ENCODE assay signal across 25 mouse cellular contexts in the genomic region with DNA sequence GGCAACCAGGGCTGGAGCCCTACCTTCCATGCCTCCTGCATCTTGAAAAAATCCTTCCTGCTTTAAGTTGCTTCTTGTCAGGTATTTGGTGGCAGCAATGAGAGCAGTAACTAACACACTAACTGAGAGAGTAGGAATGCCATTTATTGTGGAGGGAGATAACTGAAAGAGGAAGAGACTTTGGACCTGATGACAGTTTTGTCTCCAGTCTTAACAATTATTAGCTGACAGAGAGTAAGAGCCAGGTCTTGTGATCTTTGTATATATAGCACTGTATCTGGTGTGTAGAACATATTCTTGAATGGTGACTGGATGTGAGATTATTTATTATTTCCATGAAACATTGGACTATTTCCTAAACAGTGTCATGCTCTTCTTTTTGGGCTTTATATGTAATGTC.
"Had no signal": no experiment of that assay in that cellular context is flagged by ENCODE, and none has a peak within 500 bp of the region (broad histone marks: within the 10 kb centered on the region; RNA-seq: fewer than 3 reads in every experiment).

No protein-coding gene starts in this region.

- H3K9ac ChIP-seq: heart, embryonic 13.5 days; heart, embryonic 15.5 days; hindbrain, embryonic 13.5 days; hindbrain, embryonic 15.5 days; kidney, embryonic 15.5 days; limb, embryonic 12.5 days; liver, embryonic 13.5 days; liver, embryonic 15.5 days; liver, postnatal 0 days had no signal

- H3K4me1 ChIP-seq: heart, embryonic 15.5 days had no signal

- H3K4me2 ChIP-seq: heart, embryonic 11.5 days; heart, embryonic 13.5 days; heart, embryonic 15.5 days; hindbrain, embryonic 13.5 days; hindbrain, embryonic 15.5 days; kidney, embryonic 15.5 days; limb, embryonic 12.5 days; liver, embryonic 13.5 days; liver, embryonic 15.5 days had no signal

- H3K36me3 ChIP-seq: heart, embryonic 13.5 days; heart, embryonic 15.5 days; hindbrain, embryonic 13.5 days; hindbrain, embryonic 15.5 days; kidney, embryonic 15.5 days; limb, embryonic 10.5 days; limb, embryonic 12.5 days; liver, embryonic 13.5 days; liver, embryonic 15.5 days had no signal

- H3K27me3 ChIP-seq: heart, embryonic 13.5 days; heart, embryonic 15.5 days; hindbrain, embryonic 13.5 days; hindbrain, embryonic 15.5 days; kidney, embryonic 15.5 days; limb, embryonic 12.5 days; liver, embryonic 13.5 days; liver, embryonic 15.5 days had no signal

- DNase-seq: gastrocnemius, adult 2 months; gastrocnemius, postnatal 10 days; gastrocnemius, postnatal 25 days; heart, adult 18-20 months; heart, postnatal 14 days; heart, postnatal 36 days; kidney, adult 18-20 months; kidney, postnatal 10 days; kidney, postnatal 25 days; kidney, postnatal 4 days; liver; liver, embryonic 13.5 days; liver, postnatal 0 days had no signal

- H3K27ac ChIP-seq: gastrocnemius, adult 2 months; heart, embryonic 13.5 days; heart, embryonic 15.5 days; hindbrain, embryonic 13.5 days; hindbrain, embryonic 15.5 days; hindbrain, postnatal 0 days; kidney, embryonic 15.5 days; layer of hippocampus, adult 2 months; left cerebral cortex, adult 2 months; limb, embryonic 10.5 days; limb, embryonic 12.5 days; liver, embryonic 13.5 days; liver, embryonic 15.5 days had no signal

- H3K4me3 ChIP-seq: gastrocnemius, adult 2 months; heart, embryonic 13.5 days; heart, embryonic 15.5 days; hindbrain, embryonic 13.5 days; hindbrain, embryonic 15.5 days; kidney, embryonic 15.5 days; layer of hippocampus, adult 2 months; left cerebral cortex, adult 2 months; limb, embryonic 10.5 days; limb, embryonic 12.5 days; liver, embryonic 13.5 days; liver, embryonic 15.5 days had no signal

- ATAC-seq: hindbrain, postnatal 0 days; liver, postnatal 0 days had no signal

- H3K9me3 ChIP-seq: heart, embryonic 13.5 days; heart, embryonic 15.5 days; hindbrain, embryonic 13.5 days; hindbrain, embryonic 15.5 days; kidney, embryonic 15.5 days; limb, embryonic 10.5 days; limb, embryonic 12.5 days; liver, embryonic 13.5 days; liver, embryonic 15.5 days had no signal
